Mouse (Mus musculus) layer of hippocampus, adult 2 months (tissue): Measurements from ENCODE around the gene Scaf8. TPM values are rescaled to one million over a fixed set of nuclear protein-coding genes. Genes with fewer than 3 reads are reported as not detected.
"Not testable (repeated sequence)": the region's sequence is repeated elsewhere in the genome, so short reads cannot be mapped to it uniquely, and the experiment has no call there.

Experiments used
- DNase-seq, 2 experiments: peaks; one replicate each; pipeline ENCODE4 v3.0.0; 2022; ENCODE audit warnings: low spot score in 2 of 2
- H3K27ac ChIP-seq: fragments of 200-600 bp; 2 replicates; pipeline ENCODE4 v1.8.1; 2022
- H3K4me3 ChIP-seq: fragments of 200-600 bp; 2 replicates; pipeline ENCODE4 v1.8.1; 2022; ENCODE audit warnings: mild to moderate bottlenecking
- CTCF ChIP-seq: fragments of 200-600 bp; conservative IDR thresholded peaks from 2 replicates; pipeline ENCODE4 v1.8.1; 2022; ENCODE audit warnings: antibody characterized with exemption, mild to moderate bottlenecking, moderate library complexity
- long read RNA-seq, 2 experiments: library from polyadenylated mRNA; stranded (forward); transcript quantifications; one replicate each; pipeline ENCODE4 v2.0.0; 2021; ENCODE audit warnings: borderline mapping rate in 2 of 2
- total RNA-seq, 2 experiments: library from RNA; stranded (reverse); gene quantifications; 2 replicates each; pipeline ENCODE4 v1.2.3; 2021

Scaf8 gene
- 10 to 100 TPM; 61.1 to 62.4 TPM for total RNA-seq
- long read RNA-seq, experiment 1, full-length matches to known transcripts: 2 of 18 reads
- long read RNA-seq, experiment 1, partial matches to known transcripts: 9 of 18 reads
- long read RNA-seq, experiment 1, other reads (novel, unspliced or antisense): 7 of 18 reads
- long read RNA-seq, experiment 2, full-length matches to known transcripts: 5 of 26 reads
- long read RNA-seq, experiment 2, partial matches to known transcripts: 4 of 26 reads
- long read RNA-seq, experiment 2, other reads (novel, unspliced or antisense): 17 of 26 reads

GRCm38 (mm10) chr17:3114720-3115379 lies at the start of gene Scaf8:
Gene Scaf8 (plus strand): TSS chr17:3114972.
- Histone ChIP-seq H3K27ac (peak within 1 kb of the TSS; percentile 98), H3K4me3 (peak within 1 kb of the TSS; percentile 77)
- peak; percentile 87 to 94 for DNase-seq
- TF ChIP-seq CTCF: peak; percentile 82

DNA sequence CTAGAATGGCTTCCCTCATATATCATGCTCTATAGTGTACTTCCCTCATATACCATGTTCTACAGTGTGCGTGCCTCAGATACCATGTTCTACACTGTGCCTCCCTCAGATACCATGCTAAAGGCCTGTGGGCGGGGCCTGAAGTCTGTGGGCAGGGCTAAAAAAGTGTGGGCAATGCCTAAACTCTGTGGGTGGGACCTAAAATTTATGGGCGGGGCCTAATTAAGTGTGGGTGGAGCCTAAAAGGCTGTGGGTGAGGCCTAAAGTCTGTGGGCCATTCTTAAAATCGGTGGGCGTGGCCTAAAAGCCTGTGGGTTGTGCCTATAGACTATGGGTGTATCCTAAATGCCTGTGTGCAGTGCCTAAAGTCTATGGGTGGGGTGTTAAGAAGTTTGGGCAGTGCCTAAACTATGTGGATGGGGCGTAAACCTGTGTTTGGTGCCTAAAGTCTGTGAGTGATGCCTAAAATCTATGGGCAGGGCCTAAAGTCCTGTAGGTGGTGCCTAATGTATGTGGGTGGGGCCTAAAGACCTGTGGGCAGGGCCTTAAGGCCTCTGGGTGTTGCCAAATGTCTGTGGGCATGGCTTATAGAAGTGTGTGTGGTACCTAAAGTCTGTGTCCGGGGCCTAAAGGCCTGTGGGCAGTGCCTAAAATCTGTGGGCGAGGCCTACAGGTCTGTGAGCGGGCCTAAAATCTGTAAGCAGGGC lies 39.5 kb upstream of the Scaf8 start:
- Histone ChIP-seq H3K4me3 (no peak overlapping the region), H3K27ac (no peak overlapping the region)
- no peak for DNase-seq
- no peak for TF ChIP-seq CTCF

DNA sequence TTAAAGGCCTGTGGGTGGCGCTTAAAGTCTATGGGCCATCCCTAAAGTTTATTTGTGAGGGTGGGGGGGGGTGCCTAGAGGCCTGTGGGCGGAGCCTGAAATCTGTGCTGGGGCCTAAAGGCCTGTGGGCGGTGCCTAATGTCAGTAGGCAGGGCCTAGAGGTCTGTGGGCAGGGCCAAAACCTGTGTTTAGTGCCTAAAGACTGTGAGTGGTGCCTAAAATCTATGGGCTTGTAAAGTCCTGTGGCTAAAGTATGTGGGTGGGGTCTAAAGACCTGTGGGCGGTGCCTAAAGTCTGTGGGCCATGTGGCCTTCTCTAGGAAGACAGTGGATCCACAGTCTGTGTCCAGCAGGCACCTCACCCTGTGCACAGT lies 38.9 kb upstream of the Scaf8 start:
- Histone ChIP-seq H3K4me3 (no peak overlapping the region), H3K27ac (no peak overlapping the region)
- no peak for DNase-seq
- TF ChIP-seq CTCF: no peak

GRCm38 (mm10) chr17:3077936-3078335 lies 36.8 kb upstream of the Scaf8 start:
- DNase-seq, H3K4me3 ChIP-seq, H3K27ac ChIP-seq: not testable (repeated sequence)

DNA sequence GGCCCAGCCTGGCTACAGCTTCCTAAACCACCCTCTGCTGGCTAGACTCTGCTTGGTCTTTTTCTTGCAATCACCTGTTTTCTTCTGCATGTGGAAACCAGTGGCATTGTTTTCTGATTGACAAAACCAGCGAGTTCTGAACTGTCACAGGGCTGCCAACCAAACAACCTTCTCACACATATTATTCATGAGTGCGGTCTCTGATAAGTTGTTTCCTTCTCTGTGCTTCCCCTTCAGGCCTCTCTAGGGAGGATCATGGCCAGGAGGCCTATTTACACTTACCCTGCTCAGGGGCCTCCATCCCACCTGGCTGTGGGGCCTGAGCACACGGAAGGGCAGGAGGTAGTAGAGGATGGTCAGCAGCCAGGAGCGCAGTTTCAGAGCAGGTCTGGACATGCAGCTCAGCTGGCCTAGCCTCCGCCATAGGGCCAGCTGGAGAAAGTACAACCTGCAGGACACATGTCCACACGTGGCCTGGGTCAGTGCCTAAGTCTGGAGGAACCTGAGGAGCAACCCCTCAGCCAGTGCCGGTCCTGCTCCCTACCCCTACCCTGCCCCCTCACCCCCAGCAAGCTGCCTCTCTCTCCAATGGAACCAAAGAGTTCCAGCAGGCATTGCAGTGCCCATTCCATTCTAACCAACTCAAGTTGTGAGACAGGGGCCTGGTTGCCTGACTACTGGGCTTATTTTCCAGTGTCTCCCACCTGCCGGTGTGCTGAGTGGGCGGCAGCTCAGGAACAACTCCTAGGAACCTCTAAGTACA lies 34.0 kb upstream of the Scaf8 start:
- H3K27ac ChIP-seq, H3K4me3 ChIP-seq, DNase-seq: not testable (repeated sequence)

DNA sequence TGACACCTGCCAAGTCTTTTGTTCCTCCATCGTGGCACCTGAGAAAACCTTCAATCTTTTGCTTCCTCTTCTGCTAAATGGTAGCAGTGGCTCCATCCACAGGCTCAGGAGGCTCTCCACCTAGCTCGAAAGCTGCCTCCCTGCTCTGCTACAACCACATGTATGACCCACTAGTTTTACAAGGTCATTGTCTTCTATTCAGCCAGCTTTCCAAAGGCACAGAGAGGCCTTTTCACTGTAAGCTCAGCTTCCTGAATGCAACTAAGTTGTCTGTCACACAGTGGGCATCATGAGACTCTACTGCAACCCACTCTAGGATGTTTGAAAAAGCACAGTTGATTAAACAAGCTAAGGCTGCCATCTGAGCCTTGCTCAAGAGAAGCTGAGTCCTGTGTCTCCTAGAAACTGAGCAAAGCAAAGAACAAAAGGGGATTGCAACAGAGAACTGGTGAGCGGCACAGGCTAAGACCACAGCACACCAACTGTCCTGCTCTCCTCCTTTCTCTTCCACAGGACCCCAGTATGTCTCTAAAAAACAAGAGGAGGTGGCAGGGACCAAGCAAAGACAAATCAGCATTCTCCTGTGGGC lies 33.2 kb upstream of the Scaf8 start:
- H3K4me3 ChIP-seq: peak overlapping the region; percentile 2; the same call in 1 of the 2 replicates
- peak; percentile 70 to 93 for DNase-seq
- H3K27ac ChIP-seq: not testable (repeated sequence)

DNA sequence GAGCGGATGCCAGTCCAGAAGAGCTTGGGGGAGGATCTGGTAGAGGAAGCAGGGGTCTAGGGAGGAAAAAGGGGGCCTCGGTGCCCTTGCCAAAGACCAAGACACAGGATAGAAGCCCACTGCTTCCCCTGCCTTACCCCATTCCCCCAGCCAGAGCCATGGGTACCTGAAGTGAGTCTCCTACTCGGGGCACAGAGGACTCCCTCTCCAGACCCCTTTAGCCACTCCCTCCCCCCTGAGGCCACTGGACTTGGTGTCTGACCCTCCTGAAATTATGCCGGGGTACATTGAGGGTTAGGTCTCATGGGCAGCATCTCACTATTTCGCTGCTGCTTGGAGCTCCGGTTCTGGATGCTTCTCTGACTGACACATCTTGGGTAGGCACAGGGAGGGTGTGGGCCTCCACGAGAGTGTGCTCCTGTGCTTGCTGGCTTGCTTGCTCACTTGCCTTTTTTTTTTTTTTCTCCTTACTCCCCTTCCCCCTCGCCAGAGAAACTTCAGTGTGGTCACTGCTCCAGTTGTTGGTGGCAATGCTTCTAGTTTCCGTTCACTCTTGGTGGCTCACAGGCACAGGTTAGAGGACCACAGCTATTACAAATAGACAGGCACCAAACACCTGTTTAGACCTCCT lies 32.5 kb upstream of the Scaf8 start:
- peak overlapping the region; percentile 12 for H3K27ac ChIP-seq
- peak; percentile 34 to 61 for DNase-seq

GRCm38 (mm10) chr17:3082756-3083749 lies 31.7 kb upstream of the Scaf8 start:
- Histone ChIP-seq H3K27ac (peak overlapping the region; percentile 96), H3K4me3 (peak overlapping the region; percentile 76)
- DNase-seq: peak; percentile 49 to 53
- peak; percentile 66 for TF ChIP-seq CTCF

More for the DNA sequence above, 32.5 kb upstream of the Scaf8 start:
- peak overlapping the region; percentile 76 for H3K4me3 ChIP-seq

- H3K27ac ChIP-seq: peak overlapping the region; percentile 96
- peak; percentile 91 to 94 for DNase-seq
- no peak for TF ChIP-seq CTCF
- peak overlapping the region; percentile 76 for H3K4me3 ChIP-seq
Measured at GRCm38 (mm10) chr17:3083886-3084550, 30.8 kb upstream of the Scaf8 start.

DNA sequence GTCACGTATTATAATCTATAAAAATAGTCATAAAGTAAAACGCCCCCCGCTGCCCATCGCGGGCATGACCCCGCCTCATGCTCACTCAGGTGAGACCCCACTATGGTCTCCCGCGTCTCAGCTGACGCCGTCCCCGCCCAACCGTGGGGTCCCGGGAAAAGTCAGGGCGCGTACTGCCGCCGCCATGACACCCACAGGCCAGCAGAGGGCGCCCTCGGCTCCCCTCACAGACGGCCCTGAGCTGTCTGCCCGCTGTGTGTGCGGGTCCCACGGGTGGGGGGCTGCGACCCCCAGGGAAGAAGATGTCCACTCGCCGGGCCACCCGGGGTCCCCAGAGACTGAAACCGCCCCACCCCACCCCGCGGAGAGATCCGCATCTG lies 30.2 kb upstream of the Scaf8 start:
- DNase-seq: peak; percentile 79 to 80
- peak overlapping the region; percentile 76 for H3K4me3 ChIP-seq
- H3K27ac ChIP-seq: peak overlapping the region; percentile 96
- peak; percentile 87 for TF ChIP-seq CTCF

DNA sequence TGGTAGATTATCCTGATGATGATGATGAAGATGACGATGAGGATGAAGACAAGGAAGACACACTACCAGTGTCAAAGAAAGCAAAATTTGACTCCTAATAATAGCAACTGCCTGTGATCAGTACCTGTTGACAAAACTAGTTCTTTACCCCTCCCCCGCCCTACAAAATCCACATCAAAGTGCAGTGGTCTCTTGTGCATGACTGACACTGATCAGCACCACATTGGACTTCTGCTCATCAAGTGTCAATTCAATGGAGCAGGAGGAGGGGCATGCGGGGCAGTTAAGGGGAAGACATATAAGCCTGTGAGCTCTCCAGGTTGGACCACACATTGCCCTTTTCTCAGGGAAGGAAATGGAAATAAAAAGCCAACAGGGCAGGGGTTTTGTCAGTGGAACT lies 29.6 kb upstream of the Scaf8 start:
- peak overlapping the region; percentile 96; the same call in 1 of the 2 replicates for H3K27ac ChIP-seq

More for the DNA sequence above, 29.6 kb upstream of the Scaf8 start:
- H3K4me3 ChIP-seq: peak overlapping the region; percentile 76
- no peak for DNase-seq
- TF ChIP-seq CTCF: no peak
